Mouse (Mus musculus) heart, adult 2 months (tissue): ENCODE data around the gene Socs5.

Experiments used
- CTCF ChIP-seq: fragments of 200-600 bp; IDR thresholded peaks from 2 replicates; pipeline ENCODE4 v1.8.1; 2022; ENCODE audit warnings: antibody characterized with exemption, mild to moderate bottlenecking, moderate library complexity
- EP300 ChIP-seq: fragments of 200-500 bp; IDR thresholded peaks from 2 replicates; pipeline ENCODE4 v1.6.1; 2011; ENCODE audit warnings: low read depth, low read length, control low read depth; ENCODE audit not compliant: insufficient read depth
- POLR2A ChIP-seq: fragments of 200-500 bp; IDR thresholded peaks from 2 replicates; pipeline ENCODE4 v1.6.1; 2011; ENCODE audit warnings: mild to moderate bottlenecking, low read depth, low read length, control low read depth; ENCODE audit not compliant: insufficient read depth

DNA sequence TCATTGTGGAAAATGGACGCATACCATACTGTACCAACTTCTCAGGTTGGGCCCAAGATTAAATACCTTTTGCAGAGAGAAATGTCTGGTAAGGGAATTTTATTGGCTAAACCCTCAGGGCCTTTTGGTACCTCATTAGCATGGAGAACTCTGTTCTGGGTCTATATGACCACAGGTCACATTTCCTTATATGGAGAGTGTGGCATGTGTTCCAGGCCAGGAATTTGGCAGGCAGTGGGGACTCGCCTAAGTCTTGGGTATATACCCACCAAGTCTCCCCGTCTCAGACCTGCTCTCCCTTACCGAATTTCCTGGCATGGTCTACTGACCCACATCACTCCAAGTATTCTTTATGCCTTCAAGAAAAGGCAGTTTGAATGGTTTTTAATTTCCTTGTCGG, 9.9 kb upstream of the Socs5 start:
- TF ChIP-seq POLR2A (no peak), CTCF (no peak), EP300 (no peak)
